Mouse (Mus musculus) heart, embryonic 12.5 days (tissue): ENCODE data around the gene Adamtsl4. TPM values are rescaled to one million over a fixed set of nuclear protein-coding genes. Genes with fewer than 3 reads are reported as not detected.
A peak's percentile ranks its signal among the peaks of the same experiment; 100 is the strongest.

ENCODE experiments used
- ATAC-seq: fragments of 200-750 bp; cut with Nextera tagmentation; 2 replicates; pipeline ENCODE4 v1.8.0; 2017; ENCODE audit warnings: moderate TSS enrichment, moderate library complexity; ENCODE audit not compliant: insufficient number of reproducible peaks, low FRiP score
- H3K27ac ChIP-seq: fragments of 300-500 bp; sonication (generic); 2 replicates; pipeline ENCODE4 v1.5.1; 2016; ENCODE audit warnings: mild to moderate bottlenecking, moderate library complexity; ENCODE audit not compliant: poor library complexity, severe bottlenecking
- H3K27me3 ChIP-seq: fragments of 300-500 bp; sonication (generic); replicated peaks from 2 replicates; pipeline ENCODE4 v1.6.1; 2016; ENCODE audit warnings: mild to moderate bottlenecking, moderate library complexity
- H3K36me3 ChIP-seq: fragments of 300-500 bp; sonication (generic); 2 replicates; pipeline ENCODE4 v1.6.1; 2016; ENCODE audit warnings: mild to moderate bottlenecking, moderate library complexity
- H3K4me1 ChIP-seq: fragments of 300-500 bp; sonication (generic); replicated peaks from 2 replicates; pipeline ENCODE4 v1.6.1; 2016; ENCODE audit warnings: mild to moderate bottlenecking
- H3K4me2 ChIP-seq: fragments of 300-500 bp; sonication (generic); 2 replicates; pipeline ENCODE4 v1.6.1; 2016; ENCODE audit warnings: mild to moderate bottlenecking, moderate library complexity
- H3K4me3 ChIP-seq: fragments of 300-500 bp; sonication (generic); 2 replicates; pipeline ENCODE4 v1.5.1; 2016; ENCODE audit warnings: mild to moderate bottlenecking
- H3K9ac ChIP-seq: fragments of 300-500 bp; sonication (generic); 2 replicates; pipeline ENCODE4 v1.6.1; 2016; ENCODE audit warnings: mild to moderate bottlenecking, moderate library complexity
- H3K9me3 ChIP-seq: fragments of 300-500 bp; sonication (generic); replicated peaks from 2 replicates; pipeline ENCODE4 v1.6.1; 2016; ENCODE audit warnings: mild to moderate bottlenecking, moderate library complexity
- WGBS: fragments of 180-500 bp; shearing (Covaris S2); methylation state at CpG from one replicate; pipeline ENCODE4 v1.1.7; 2016; 5-methylcytosine and 5-hydroxymethylcytosine counted together
- polyA plus RNA-seq: library from polyadenylated mRNA; unstranded; fragments of >200 nt; fragmentation: Nextera tagmentation; extraction: Ambion mirVana; gene quantifications from 2 replicates; pipeline ENCODE4 v1.2.1, GENCODE M21; 2016

The Adamtsl4 gene
- polyA plus RNA-seq = 4.3 and 4.9 TPM in 2 replicates

DNA sequence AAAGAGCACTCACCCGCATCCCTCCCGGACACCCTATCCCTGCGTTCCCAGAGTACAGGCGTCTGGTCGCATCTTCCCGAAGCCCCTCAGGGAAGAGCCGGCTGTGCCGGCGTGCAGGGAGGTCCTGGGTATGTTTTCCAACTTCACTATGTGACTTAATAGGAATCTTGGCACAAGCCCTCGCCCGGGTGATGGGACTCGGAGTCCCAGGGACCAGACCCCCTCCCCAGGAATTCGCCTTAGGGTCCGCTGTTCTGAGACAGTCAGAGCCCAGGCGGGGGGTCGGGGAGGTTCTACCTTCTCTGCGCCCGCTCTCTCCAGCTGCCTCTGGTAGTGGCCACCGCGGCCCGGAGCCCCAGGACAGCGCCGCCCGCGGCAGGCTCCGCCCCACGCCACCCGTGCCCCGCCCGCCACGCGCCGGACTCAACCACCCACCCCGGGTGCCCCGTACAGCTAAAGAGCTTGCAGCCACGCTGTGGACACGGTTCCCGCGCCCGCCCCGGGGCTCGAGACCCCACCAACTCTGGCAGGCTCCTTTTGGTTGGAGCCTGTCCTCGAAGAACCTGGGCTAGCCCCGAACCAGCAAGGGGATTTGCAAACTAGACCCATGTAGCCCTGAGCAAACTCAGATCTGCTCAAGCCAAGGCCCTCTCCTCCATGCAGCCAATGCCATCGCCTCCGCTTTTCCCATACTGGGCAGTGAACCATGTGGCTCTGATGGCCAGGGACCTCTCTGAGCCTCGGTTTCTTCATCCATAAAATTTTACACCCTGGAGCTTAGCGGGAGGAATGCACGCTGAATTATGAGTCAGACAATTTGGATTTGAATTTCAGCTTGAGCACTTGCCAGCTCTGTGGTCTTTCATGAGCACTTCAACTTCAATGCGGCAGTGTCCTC is at the start of gene Adamtsl4:
Adamtsl4 (minus strand) TSS at position 394 of the 898 bp plus-strand sequence.
- no peaks in the 10 kb centered on the region for H3K27me3 ChIP-seq
- ATAC-seq = peak; percentile 68
- peaks cover 77% of the 10 kb centered on the region for H3K4me1 ChIP-seq

GRCm38 (mm10) chr3:95735071-95735670 is 47.5 kb upstream of the Adamtsl4 start:
- Histone ChIP-seq H3K4me2 (no peak overlapping the region), H3K27me3 (no peaks in the 10 kb centered on the region), H3K4me1 (peaks cover 64% of the 10 kb centered on the region), H3K27ac (no peak overlapping the region), H3K9ac (no peak overlapping the region), H3K4me3 (no peak overlapping the region), H3K36me3 (peaks cover 40% of the 10 kb centered on the region), H3K9me3 (no peaks in the 10 kb centered on the region)
- no peak for ATAC-seq
- 83% methylated on average over 12 of the region's 12 CpGs for WGBS

More for the DNA sequence above, at the start of gene Adamtsl4:
- peak within 1 kb of the TSS; percentile 90 for H3K4me2 ChIP-seq
- no peaks in the 10 kb centered on the region for H3K9me3 ChIP-seq
- H3K36me3 ChIP-seq = no peaks in the 10 kb centered on the region
- WGBS = 7% methylated on average over 50 of the region's 50 CpGs
- peak within 1 kb of the TSS; percentile 50 for H3K4me3 ChIP-seq
- H3K27ac ChIP-seq = peak within 1 kb of the TSS; percentile 64
- peak within 1 kb of the TSS; percentile 75 for H3K9ac ChIP-seq

GRCm38 (mm10) chr3:95734092-95734702 is 46.5 kb upstream of the Adamtsl4 start:
- ATAC-seq = no peak
- Histone ChIP-seq H3K36me3 (peaks cover 40% of the 10 kb centered on the region), H3K4me1 (peaks cover 54% of the 10 kb centered on the region), H3K27me3 (no peaks in the 10 kb centered on the region), H3K4me2 (no peak overlapping the region), H3K27ac (no peak overlapping the region), H3K4me3 (no peak overlapping the region), H3K9me3 (no peaks in the 10 kb centered on the region), H3K9ac (no peak overlapping the region)
- 69% methylated on average over 13 of the region's 13 CpGs for WGBS

DNA sequence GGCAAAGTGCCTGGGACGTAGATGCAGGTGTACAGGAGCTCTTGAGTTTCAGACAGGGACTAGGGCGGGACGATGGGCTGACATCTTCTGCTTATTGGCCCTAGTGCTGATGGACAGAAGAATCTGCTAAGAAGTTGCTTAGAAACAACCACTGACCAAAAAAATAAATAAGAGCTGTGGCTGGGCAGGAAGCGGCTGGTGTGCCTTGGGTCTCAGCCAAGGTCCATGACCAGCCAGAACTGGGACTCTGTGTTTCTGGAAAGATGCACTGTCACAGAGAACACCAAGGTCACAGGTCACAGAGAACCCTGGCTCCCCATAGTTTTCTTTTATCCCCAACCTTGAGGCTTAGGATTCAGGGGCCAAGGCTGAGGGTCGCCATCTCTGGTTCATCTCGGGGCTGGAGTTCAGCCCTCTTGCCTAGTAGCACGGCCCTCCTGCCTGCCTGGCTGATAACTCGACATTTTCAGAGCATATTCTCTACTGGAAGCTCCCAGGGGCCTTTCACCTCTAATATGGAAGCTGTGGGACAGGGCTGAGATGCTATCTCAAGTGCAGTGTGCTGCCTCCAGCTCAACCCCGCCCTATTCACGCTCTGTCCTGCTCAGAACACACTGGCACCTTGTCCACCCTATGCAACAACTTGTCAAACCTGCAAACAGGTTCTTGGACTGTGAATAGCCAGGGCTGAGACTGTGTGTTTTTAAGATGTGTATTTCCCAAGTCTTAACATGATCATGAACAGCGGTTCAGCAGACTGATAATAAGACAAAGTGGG is 45.2 kb upstream of the Adamtsl4 start:
- peak; percentile 30; the same call in 1 of the 2 replicates for ATAC-seq
- 57% methylated on average over 11 of the region's 11 CpGs for whole genome bisulfite sequencing
- Histone ChIP-seq H3K4me1 (peaks cover 41% of the 10 kb centered on the region), H3K9ac (0 out of 2 replicates have a peak overlapping the region, but pooled peaks have one; percentile 2), H3K27me3 (no peaks in the 10 kb centered on the region), H3K4me2 (0 out of 2 replicates have a peak overlapping the region, but pooled peaks have one; percentile 22), H3K4me3 (no peak overlapping the region), H3K36me3 (peaks cover 40% of the 10 kb centered on the region), H3K27ac (peak overlapping the region; percentile 31), H3K9me3 (no peaks in the 10 kb centered on the region)

DNA sequence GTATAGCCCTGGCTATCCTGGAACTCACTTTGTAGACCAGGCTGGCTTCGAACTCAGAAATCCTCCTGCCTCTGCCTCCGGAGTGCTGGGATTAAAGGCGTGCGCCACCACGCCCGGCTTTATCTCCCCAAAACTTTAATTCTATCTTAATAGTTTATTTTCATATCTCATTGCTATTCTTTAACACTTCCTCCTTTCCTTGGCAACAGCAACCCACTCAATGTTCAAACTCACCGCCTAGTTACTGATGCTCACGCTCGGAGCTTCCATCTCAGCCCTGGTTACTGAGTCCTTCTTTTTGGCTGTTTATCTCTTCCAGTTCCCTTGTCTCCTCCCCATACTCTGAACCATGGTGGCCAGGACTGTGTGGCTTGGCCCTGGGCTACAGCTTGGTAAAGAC is 44.6 kb upstream of the Adamtsl4 start:
- H3K27me3 ChIP-seq = no peaks in the 10 kb centered on the region
- WGBS = 92% methylated on average over 9 of the region's 9 CpGs
- ATAC-seq = no peak
- peak overlapping the region; percentile 31 for H3K27ac ChIP-seq
- H3K36me3 ChIP-seq = peaks cover 40% of the 10 kb centered on the region
- H3K4me3 ChIP-seq = no peak overlapping the region
- peaks cover 35% of the 10 kb centered on the region for H3K4me1 ChIP-seq
- H3K4me2 ChIP-seq = 0 out of 2 replicates have a peak overlapping the region, but pooled peaks have one; percentile 22
- no peak overlapping the region for H3K9ac ChIP-seq
- no peaks in the 10 kb centered on the region for H3K9me3 ChIP-seq

DNA sequence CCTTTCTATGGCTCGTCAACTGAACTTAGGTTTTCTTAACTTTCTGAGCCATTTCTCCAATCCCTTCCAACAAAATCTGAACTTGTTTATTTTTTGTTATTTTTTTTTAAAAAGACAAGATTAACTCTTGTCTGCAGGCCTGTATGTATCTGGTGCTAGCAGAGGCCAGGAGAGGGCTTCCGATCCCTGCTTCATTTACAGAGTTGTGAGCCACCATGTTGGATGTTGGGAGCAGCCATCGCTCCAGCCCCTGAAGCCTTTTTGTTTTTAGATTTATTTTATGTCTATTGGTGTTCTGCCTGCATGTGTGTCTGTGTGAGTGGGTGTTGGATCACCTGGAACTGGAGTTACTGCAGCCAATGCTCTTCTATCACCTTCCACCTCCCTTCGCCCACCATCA is 44.1 kb upstream of the Adamtsl4 start:
- Histone ChIP-seq H3K4me1 (peaks cover 35% of the 10 kb centered on the region), H3K27ac (no peak overlapping the region), H3K27me3 (no peaks in the 10 kb centered on the region), H3K9ac (no peak overlapping the region), H3K4me3 (no peak overlapping the region), H3K36me3 (peaks cover 35% of the 10 kb centered on the region), H3K9me3 (no peaks in the 10 kb centered on the region), H3K4me2 (no peak overlapping the region)
- 88% methylated on average over 4 of the region's 4 CpGs for WGBS
- ATAC-seq = no peak

DNA sequence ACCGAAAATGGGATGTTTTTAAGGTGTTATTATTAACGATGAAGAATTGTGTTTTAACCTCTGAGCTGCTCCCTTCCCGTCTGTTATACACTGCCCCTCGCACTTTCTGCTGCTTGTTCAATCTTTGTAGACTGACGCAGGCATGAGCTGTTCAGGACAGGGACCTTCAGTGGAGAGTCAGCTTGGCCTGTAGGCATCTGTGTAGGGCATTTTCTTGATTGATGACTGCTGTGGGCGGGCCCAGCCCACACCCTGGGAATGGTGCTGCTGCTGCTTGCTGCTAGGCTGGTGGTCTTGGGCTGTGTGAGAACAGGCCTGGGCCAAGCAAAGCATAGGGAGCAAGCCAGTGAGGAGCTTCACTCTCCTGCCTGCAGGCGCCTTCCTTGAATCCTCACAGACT is 42.7 kb upstream of the Adamtsl4 start:
- 74% methylated on average over 7 of the region's 7 CpGs for WGBS

GRCm38 (mm10) chr3:95728906-95729305 is 41.2 kb upstream of the Adamtsl4 start:
- no peak for ATAC-seq
- peaks cover 6% of the 10 kb centered on the region; the same call in 1 of the 2 replicates for H3K36me3 ChIP-seq
- no peak overlapping the region for H3K4me3 ChIP-seq
- no peaks in the 10 kb centered on the region for H3K9me3 ChIP-seq
- no peaks in the 10 kb centered on the region for H3K27me3 ChIP-seq
- no peak overlapping the region for H3K9ac ChIP-seq
- 67% methylated on average over 2 of the region's 2 CpGs for WGBS
- H3K27ac ChIP-seq = no peak overlapping the region
- H3K4me1 ChIP-seq = peaks cover 25% of the 10 kb centered on the region
- H3K4me2 ChIP-seq = no peak overlapping the region

More for the DNA sequence above, 42.7 kb upstream of the Adamtsl4 start:
- H3K27ac ChIP-seq = no peak overlapping the region
- no peak overlapping the region for H3K4me3 ChIP-seq
- no peaks in the 10 kb centered on the region for H3K27me3 ChIP-seq
- no peak for ATAC-seq
- H3K9ac ChIP-seq = no peak overlapping the region
- H3K9me3 ChIP-seq = no peaks in the 10 kb centered on the region
- peaks cover 21% of the 10 kb centered on the region for H3K36me3 ChIP-seq
- H3K4me1 ChIP-seq = peaks cover 32% of the 10 kb centered on the region
- H3K4me2 ChIP-seq = no peak overlapping the region

DNA sequence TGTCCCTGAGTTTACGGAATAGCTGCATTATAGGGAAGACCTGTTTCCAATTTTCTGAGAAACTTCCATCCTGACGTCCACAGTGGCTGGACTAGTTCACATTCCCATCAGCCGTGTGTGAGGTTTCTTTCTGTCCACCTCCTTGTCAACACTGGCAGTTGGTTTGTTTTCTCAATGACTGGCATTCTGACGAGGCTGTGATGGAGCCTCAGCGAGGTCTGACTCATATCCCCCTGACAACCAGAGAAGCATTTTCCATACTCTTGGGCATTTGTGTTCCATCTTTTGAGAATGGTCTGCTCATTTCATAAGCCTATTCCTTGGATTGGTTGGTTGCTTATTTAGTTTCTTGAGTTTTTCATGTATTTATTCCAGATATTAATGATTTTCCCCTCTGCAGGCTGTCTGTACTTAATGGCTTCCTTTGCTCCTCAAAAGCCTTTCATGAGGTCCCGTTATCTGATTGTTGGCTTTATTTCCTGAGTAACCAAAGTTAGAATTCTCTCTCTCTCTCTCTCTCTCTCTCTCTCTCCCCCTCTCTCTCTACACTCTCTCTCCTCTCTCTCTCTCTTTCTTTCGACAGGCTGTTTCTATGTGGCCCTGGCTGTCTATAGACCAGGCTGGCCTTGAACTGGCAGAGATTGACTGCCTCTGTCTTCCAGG is 39.1 kb upstream of the Adamtsl4 start:
- Histone ChIP-seq H3K9me3 (no peaks in the 10 kb centered on the region), H3K4me1 (peaks cover 11% of the 10 kb centered on the region), H3K4me3 (no peak overlapping the region), H3K4me2 (no peak overlapping the region), H3K9ac (no peak overlapping the region), H3K27ac (no peak overlapping the region), H3K36me3 (no peaks in the 10 kb centered on the region), H3K27me3 (no peaks in the 10 kb centered on the region)
- WGBS = 37% methylated on average over 7 of the region's 7 CpGs
- no peak for ATAC-seq

GRCm38 (mm10) chr3:95725863-95726262 is 38.1 kb upstream of the Adamtsl4 start:
- Histone ChIP-seq H3K36me3 (no peaks in the 10 kb centered on the region), H3K27me3 (no peaks in the 10 kb centered on the region), H3K9me3 (no peaks in the 10 kb centered on the region), H3K4me3 (no peak overlapping the region), H3K9ac (no peak overlapping the region), H3K4me1 (peaks cover 11% of the 10 kb centered on the region), H3K27ac (no peak overlapping the region), H3K4me2 (no peak overlapping the region)
- WGBS = 84% methylated on average over 7 of the region's 7 CpGs
- ATAC-seq = no peak
